Mouse (Mus musculus): ENCODE data around the gene Slc38a9. TPM values are rescaled to one million over a fixed set of nuclear protein-coding genes. Genes with fewer than 3 reads are reported as not detected.

The Slc38a9 gene
- polyA plus RNA-seq, 1 experiment from 2014 or later, result 19.9 TPM

DNA sequence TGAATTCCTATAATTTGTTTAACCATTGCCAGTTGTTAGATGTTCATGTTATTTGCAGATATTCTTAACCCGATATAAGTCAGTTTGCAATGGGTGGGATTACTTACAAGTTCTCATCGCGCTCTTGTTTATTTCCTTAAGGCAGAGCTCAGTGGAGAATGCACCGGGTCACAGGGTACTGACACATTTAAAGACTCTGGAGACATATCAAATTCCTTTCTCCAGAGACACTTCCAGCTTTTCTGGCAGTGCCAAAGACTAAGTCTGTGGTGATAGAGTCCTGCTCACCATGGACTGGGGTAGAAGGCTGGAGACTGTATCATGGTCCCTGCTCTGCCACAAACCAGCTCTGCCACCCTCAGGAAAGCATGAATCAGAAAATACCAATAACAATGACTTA, 102.0 kb downstream of the Slc38a9 start:
- 82% methylated on average over 4 of the region's 4 CpGs for WGBS
- Histone ChIP-seq H3K4me2 (no peak overlapping the region), H3K27ac (replicated peaks) (no peak overlapping the region), H3K36me3 (no peaks in the 10 kb centered on the region), H3K4me3 (no peak overlapping the region), H3K9ac (no peak overlapping the region), H3K4me1 (replicated peaks) (0 out of 2 replicates have a peak, but pooled peaks cover 3% of the 10 kb centered on the region), H3K9me3 (peaks cover 11% of the 10 kb centered on the region; the same call in 1 of the 2 replicates), H3K27me3 (no peaks in the 10 kb centered on the region)
- ATAC-seq (ENCODE audit: low FRiP score, low read depth), result no peak

DNA sequence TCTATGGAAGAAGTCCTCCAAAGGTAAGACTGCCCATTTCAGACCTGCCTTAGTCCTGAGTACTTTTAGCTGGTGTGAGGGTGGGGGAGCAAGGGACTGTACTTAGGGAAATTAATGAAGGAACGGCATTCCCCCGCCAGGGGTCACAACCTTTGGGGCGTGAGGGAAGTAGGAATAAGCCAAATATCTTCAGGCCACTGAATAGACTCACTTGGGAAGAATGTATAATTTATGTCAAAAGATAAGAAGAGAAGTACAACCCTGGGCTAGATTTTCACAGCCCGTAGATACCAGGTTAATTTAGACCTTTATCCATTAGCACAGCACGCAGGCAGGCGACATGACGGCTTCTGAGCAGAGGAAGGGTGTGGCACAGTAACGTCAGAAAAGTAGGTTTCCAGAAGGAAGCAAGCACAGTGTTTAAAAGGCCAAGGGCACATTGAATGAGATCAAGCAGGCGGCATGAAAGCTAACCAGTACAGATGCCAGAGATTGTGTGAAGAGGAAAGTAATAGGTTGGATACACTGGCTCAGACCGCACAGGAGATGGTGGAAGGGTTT, 103.1 kb downstream of the Slc38a9 start:
- no peak for ATAC-seq (ENCODE audit: low FRiP score, low read depth)
- Histone ChIP-seq H3K4me3 (no peak overlapping the region), H3K4me2 (no peak overlapping the region), H3K27me3 (no peaks in the 10 kb centered on the region), H3K27ac (replicated peaks) (no peak overlapping the region), H3K4me1 (replicated peaks) (0 out of 2 replicates have a peak, but pooled peaks cover 3% of the 10 kb centered on the region), H3K36me3 (no peaks in the 10 kb centered on the region), H3K9ac (no peak overlapping the region), H3K9me3 (peaks cover 17% of the 10 kb centered on the region; the same call in 1 of the 2 replicates)
- WGBS, result 86% methylated on average over 10 of the region's 10 CpGs

DNA sequence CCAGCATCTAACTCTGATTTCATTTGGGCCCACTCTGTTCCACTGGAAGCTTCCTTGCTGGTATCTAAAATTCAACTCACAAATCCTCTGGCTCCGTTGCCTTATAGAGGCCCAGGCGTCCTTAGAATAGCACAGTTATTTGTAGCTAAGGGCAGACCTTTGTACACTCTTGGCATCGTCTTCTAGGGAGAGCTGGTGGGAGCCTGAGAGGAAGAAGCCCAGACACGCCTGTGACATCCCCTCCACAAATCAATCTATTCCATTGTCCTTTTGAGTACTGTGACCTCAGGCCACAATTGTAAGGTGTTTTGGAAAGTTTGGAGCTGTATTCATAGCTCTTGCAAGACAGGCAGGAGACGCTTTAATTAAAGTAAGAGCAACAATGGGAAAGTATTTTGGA, 104.0 kb downstream of the Slc38a9 start:
- H3K4me1 ChIP-seq (replicated peaks), result 0 out of 2 replicates have a peak, but pooled peaks cover 3% of the 10 kb centered on the region
- no peak for ATAC-seq (ENCODE audit: low FRiP score, low read depth)
- H3K4me3 ChIP-seq, result no peak overlapping the region
- WGBS, result 69% methylated on average over 5 of the region's 5 CpGs
- H3K36me3 ChIP-seq, result no peaks in the 10 kb centered on the region
- no peak overlapping the region for H3K27ac ChIP-seq (replicated peaks)
- H3K9me3 ChIP-seq, result peaks cover 17% of the 10 kb centered on the region; the same call in 1 of the 2 replicates
- no peaks in the 10 kb centered on the region for H3K27me3 ChIP-seq
- H3K9ac ChIP-seq, result no peak overlapping the region
- no peak overlapping the region for H3K4me2 ChIP-seq

DNA sequence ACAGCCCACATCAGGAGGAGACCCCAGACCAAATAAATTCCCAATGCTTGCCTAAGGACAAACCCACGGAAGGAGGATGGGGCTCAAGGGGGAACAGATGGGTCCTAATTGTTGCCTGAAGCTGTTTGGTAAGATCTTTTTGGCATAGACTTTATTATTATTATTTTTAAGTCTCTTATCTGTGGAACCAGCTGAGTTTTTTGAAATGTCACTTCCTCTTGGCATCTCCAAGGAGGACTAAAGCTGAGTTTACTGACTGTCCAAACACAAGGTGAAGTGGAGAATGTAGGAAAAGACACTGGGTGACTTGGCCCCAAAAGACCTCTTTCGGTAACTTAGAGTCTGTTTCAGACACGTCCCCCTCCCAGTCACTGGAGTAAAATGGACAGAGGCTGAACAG, 105.1 kb downstream of the Slc38a9 start:
- Histone ChIP-seq H3K4me2 (no peak overlapping the region), H3K27ac (replicated peaks) (no peak overlapping the region), H3K4me3 (no peak overlapping the region), H3K9ac (no peak overlapping the region), H3K9me3 (peaks cover 17% of the 10 kb centered on the region; the same call in 1 of the 2 replicates), H3K36me3 (no peaks in the 10 kb centered on the region), H3K4me1 (replicated peaks) (0 out of 2 replicates have a peak, but pooled peaks cover 4% of the 10 kb centered on the region), H3K27me3 (no peaks in the 10 kb centered on the region)
- no peak for ATAC-seq (ENCODE audit: low FRiP score, low read depth)
- whole genome bisulfite sequencing, result 93% methylated on average over 3 of the region's 3 CpGs

DNA sequence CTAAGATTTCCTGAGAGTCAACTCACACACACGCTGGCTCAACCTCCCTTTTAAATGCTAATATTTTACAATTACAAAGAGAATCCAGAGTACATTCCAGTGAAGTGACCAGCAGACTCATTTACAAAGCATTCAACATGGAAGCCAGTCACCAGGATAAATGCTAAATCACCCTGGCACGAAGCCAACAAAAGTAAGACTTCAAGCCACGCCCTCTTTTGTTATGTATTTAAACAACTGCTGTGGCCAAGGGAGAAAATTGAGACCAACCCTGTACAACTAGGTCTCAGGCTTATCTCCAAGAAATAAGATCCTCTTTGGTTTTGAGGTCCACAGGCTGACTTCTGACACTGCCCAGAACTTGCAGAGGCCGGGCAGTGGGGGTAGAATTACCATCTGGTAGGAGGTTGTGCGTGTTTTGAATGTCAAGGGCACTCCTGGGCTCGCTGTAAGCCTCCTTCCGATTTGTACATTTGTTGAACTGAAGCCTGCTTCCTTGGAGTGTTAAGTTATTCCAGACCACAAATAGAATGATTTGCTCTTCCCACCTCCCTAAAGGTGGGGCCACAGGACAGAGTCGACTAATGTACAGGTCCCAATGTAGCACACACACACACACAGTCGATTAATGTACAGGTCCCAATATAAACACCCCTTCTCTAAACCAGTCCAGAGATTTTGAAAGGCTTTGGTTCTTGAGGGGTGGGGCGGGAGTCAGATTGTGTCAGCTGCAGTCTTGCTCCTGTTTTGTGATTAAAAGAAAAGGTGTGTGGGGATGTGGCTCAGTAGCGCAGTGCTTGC, 110.2 kb downstream of the Slc38a9 start:
- H3K27ac ChIP-seq (replicated peaks), result no peak overlapping the region; the same call in 1 of the 2 replicates
- H3K4me3 ChIP-seq, result no peak overlapping the region
- H3K27me3 ChIP-seq, result no peaks in the 10 kb centered on the region
- H3K9me3 ChIP-seq, result peaks cover 17% of the 10 kb centered on the region; the same call in 1 of the 2 replicates
- 26% methylated on average over 11 of the region's 11 CpGs for WGBS
- no peak overlapping the region for H3K9ac ChIP-seq
- 0 out of 2 replicates have a peak, but pooled peaks cover 10% of the 10 kb centered on the region for H3K4me1 ChIP-seq (replicated peaks)
- H3K36me3 ChIP-seq, result no peaks in the 10 kb centered on the region
- ATAC-seq (ENCODE audit: low FRiP score, low read depth), result peak; percentile 42; the same call in 1 of the 2 replicates
- no peak overlapping the region for H3K4me2 ChIP-seq

DNA sequence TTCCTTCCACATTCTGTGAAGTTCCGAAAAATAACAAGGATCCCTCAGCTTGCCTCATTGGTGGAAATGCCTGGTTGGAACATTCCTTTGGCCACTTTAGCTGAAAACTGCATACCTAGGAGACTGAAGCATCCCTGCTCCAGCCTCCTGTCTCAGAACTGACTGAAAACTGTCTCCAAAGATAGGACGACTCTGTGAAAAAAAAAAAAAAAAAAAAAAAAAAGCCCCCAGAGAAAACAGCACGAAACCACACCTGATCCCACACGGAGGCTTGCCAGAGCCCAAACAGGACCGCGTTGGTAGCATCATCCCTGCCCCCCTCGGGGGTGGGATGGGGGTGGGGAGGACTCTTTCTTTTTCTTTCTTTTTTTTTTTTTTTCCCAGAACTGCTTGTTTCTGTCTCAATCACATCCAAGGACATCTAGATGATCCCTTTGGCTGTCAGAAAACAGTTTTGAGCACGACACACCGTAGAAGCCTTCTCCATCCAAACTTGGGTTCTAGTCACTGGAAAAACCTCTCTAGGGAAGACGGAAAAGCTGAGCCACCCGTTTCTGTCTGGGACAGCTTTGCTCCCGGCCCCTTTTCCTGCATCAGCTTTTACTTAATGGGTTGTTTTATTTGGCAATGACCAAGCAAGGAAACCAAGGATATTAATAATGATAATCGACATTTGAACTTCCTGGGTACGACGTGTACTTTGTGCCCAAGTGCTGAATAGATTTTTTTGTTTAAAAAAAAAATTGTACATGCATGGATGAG, 111.1 kb downstream of the Slc38a9 start:
- WGBS, result 37% methylated on average over 15 of the region's 15 CpGs
- peaks cover 12% of the 10 kb centered on the region; the same call in 1 of the 2 replicates for H3K9me3 ChIP-seq
- H3K27ac ChIP-seq (replicated peaks), result no peak overlapping the region
- H3K27me3 ChIP-seq, result no peaks in the 10 kb centered on the region
- peak overlapping the region; percentile 31 for H3K4me2 ChIP-seq
- no peak overlapping the region for H3K4me3 ChIP-seq
- no peak overlapping the region for H3K9ac ChIP-seq
- no peaks in the 10 kb centered on the region for H3K36me3 ChIP-seq
- 0 out of 2 replicates have a peak, but pooled peaks cover 10% of the 10 kb centered on the region for H3K4me1 ChIP-seq (replicated peaks)
- no peak for ATAC-seq (ENCODE audit: low FRiP score, low read depth)

DNA sequence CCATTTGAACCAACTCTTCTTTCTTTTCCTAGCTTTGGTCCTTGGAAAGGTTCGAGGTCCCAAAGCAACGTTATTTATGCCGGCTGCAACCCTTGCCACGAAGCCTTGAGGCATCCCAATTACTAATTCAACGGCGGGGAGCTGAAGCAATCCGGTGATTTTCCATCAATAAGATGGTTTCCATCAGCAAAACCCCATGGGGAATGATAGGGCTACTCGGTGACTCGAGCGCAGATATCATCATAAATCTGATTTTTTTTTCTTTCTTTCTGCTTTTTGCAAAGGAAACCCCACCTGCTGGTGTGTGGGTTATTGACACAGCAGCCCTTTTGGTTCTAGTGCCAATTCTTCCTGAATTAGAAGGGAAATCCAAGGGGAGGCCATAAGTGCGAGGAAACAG, 111.7 kb downstream of the Slc38a9 start:
- 0 out of 2 replicates have a peak, but pooled peaks cover 9% of the 10 kb centered on the region for H3K9me3 ChIP-seq
- H3K4me1 ChIP-seq (replicated peaks), result 0 out of 2 replicates have a peak, but pooled peaks cover 10% of the 10 kb centered on the region
- H3K4me3 ChIP-seq, result no peak overlapping the region
- H3K4me2 ChIP-seq, result no peak overlapping the region
- H3K27me3 ChIP-seq, result no peaks in the 10 kb centered on the region
- H3K9ac ChIP-seq, result no peak overlapping the region
- no peaks in the 10 kb centered on the region for H3K36me3 ChIP-seq
- no peak overlapping the region for H3K27ac ChIP-seq (replicated peaks)
- ATAC-seq (ENCODE audit: low FRiP score, low read depth), result no peak
- WGBS, result 32% methylated on average over 11 of the region's 11 CpGs

DNA sequence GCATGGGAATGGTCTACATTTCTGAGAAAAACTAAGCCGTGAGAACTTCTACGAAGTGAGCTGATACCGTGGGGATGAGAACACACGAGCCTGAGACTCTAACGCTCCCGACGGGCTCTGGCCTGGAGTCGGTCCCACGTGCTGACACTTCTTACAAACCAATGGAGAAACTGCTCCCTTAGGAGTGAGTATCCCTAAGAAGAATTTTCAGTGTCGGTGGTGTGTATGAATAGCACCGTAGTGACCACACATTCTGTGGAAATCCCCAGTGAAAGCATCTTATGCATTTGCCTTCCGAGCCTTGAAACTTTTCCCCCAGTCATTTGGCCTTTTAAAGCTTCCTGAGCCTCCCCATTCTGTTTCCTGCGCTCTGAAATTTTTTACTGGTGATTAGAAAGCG, 112.3 kb downstream of the Slc38a9 start:
- Histone ChIP-seq H3K27ac (replicated peaks) (no peak overlapping the region), H3K4me1 (replicated peaks) (0 out of 2 replicates have a peak, but pooled peaks cover 10% of the 10 kb centered on the region), H3K4me3 (no peak overlapping the region), H3K27me3 (no peaks in the 10 kb centered on the region), H3K9ac (no peak overlapping the region), H3K4me2 (no peak overlapping the region), H3K9me3 (0 out of 2 replicates have a peak, but pooled peaks cover 3% of the 10 kb centered on the region), H3K36me3 (no peaks in the 10 kb centered on the region)
- no peak for ATAC-seq (ENCODE audit: low FRiP score, low read depth)
- 84% methylated on average over 14 of the region's 14 CpGs for WGBS

DNA sequence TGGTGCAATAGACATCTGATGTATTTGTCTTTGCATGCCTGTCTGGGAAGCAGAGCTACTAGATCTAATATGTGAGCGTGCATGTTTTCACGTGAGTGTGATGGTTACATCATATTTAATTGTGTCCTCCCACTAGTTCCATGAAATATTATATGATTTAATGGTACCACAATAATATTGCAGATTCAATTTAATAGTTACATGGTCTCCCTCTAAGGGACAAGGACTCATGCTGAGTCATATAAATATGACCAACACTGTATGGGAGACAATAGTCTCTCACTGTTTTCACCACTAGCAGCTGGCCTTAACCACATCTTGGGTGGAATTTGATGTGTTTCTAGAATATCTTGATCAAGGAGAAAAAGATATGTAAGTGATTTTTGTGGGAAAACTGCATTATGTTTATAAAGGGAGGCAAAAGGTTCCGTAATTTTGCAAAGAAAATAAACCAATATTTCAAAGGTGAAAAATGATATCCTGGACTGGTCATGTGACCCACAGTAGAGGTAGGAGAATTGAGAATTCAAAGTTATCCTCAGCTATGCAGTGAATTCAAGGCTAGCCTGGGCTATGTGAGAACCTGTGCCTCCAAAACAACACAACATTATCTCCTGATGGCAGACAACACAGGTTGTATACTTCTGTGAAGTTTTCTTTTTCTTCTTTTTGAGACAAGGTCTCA, 113.6 kb downstream of the Slc38a9 start:
- H3K9me3 ChIP-seq, result no peaks in the 10 kb centered on the region
- no peak for ATAC-seq (ENCODE audit: low FRiP score, low read depth)
- no peaks in the 10 kb centered on the region for H3K27me3 ChIP-seq
- H3K4me2 ChIP-seq, result no peak overlapping the region
- WGBS, result 90% methylated on average over 3 of the region's 3 CpGs
- no peak overlapping the region for H3K27ac ChIP-seq (replicated peaks)
- H3K9ac ChIP-seq, result no peak overlapping the region
- no peak overlapping the region for H3K4me3 ChIP-seq
- H3K36me3 ChIP-seq, result no peaks in the 10 kb centered on the region
- H3K4me1 ChIP-seq (replicated peaks), result 0 out of 2 replicates have a peak, but pooled peaks cover 10% of the 10 kb centered on the region

DNA sequence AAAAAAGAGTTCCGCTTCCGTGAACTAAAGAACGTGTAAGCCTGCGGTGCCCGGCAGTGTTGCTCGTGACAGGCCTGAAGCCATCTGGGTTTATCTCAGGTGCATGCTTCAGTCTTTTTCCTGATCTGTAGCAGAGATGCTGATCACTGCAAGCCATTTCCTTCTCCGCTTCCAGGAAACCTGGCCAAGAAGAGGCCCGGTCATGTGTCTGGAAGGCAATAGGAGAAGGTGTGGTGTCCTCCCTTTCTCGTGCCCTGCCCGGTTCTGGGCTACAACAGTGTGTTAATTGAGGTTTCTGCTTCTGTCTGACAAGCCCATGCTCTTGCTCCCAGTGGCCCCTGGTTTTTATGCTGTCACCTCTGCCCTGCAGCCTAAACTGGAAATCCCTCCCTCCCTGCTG, 115.3 kb downstream of the Slc38a9 start:
- WGBS, result 94% methylated on average over 10 of the region's 10 CpGs
- Histone ChIP-seq H3K9me3 (no peaks in the 10 kb centered on the region), H3K27me3 (no peaks in the 10 kb centered on the region), H3K27ac (replicated peaks) (no peak overlapping the region), H3K4me1 (replicated peaks) (0 out of 2 replicates have a peak, but pooled peaks cover 7% of the 10 kb centered on the region), H3K9ac (no peak overlapping the region), H3K36me3 (no peaks in the 10 kb centered on the region), H3K4me3 (no peak overlapping the region), H3K4me2 (no peak overlapping the region)
- ATAC-seq (ENCODE audit: low FRiP score, low read depth), result no peak

DNA sequence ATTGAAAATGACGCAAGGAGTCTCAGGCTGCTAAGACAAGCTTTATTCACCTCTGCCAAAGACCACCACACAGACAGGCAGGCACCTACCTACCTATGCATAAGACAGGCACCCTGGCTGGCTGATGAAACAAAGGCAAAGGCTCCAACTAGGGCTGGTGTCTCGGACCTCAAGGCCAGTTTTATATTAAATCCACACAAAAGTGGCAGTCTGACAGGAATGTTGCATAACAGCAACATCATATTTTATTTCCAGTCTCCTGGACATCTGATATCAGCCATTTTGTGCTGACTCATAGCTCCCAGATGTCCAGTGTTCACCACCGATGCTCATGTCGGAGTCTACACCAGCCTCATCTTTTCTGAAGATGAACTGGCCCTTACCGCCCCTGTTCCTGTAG, 117.9 kb downstream of the Slc38a9 start:
- H3K36me3 ChIP-seq, result no peaks in the 10 kb centered on the region
- H3K27me3 ChIP-seq, result no peaks in the 10 kb centered on the region
- no peak overlapping the region for H3K9ac ChIP-seq
- no peak for ATAC-seq (ENCODE audit: low FRiP score, low read depth)
- WGBS, result 95% methylated on average over 5 of the region's 5 CpGs
- no peak overlapping the region for H3K27ac ChIP-seq (replicated peaks)
- H3K4me2 ChIP-seq, result no peak overlapping the region
- no peaks in the 10 kb centered on the region for H3K9me3 ChIP-seq
- H3K4me1 ChIP-seq (replicated peaks), result no peaks in the 10 kb centered on the region
- H3K4me3 ChIP-seq, result no peak overlapping the region
